Mouse (Mus musculus) liver, embryonic 12.5 days (tissue): ENCODE measurements around the gene Mdfi. TPM values are rescaled to one million over a fixed set of nuclear protein-coding genes. Genes with fewer than 3 reads are reported as not detected.

ENCODE experiments used
- ATAC-seq: fragments of 200-750 bp; cut with Nextera tagmentation; 2 replicates; pipeline ENCODE4 v1.8.0; 2017; ENCODE audit warnings: moderate number of reproducible peaks, mild to moderate bottlenecking, moderate library complexity
- H3K27ac ChIP-seq: fragments of 300-500 bp; sonication (generic); 2 replicates; pipeline ENCODE4 v1.5.1; 2016; ENCODE audit warnings: mild to moderate bottlenecking
- H3K27me3 ChIP-seq: fragments of 300-500 bp; sonication (generic); replicated peaks from 2 replicates; pipeline ENCODE4 v1.6.1; 2016; ENCODE audit warnings: mild to moderate bottlenecking, moderate library complexity
- H3K36me3 ChIP-seq: fragments of 300-500 bp; sonication (generic); 2 replicates; pipeline ENCODE4 v1.6.1; 2016; ENCODE audit warnings: mild to moderate bottlenecking, moderate library complexity
- H3K4me1 ChIP-seq: fragments of 300-500 bp; sonication (generic); 2 replicates; pipeline ENCODE4 v1.6.1; 2016
- H3K4me2 ChIP-seq: fragments of 300-500 bp; sonication (generic); 2 replicates; pipeline ENCODE4 v1.6.1; 2016; ENCODE audit warnings: mild to moderate bottlenecking, moderate library complexity
- H3K4me3 ChIP-seq: fragments of 300-500 bp; sonication (generic); 2 replicates; pipeline ENCODE4 v1.5.1; 2016; ENCODE audit warnings: mild to moderate bottlenecking, moderate library complexity
- H3K9ac ChIP-seq: fragments of 300-500 bp; sonication (generic); 2 replicates; pipeline ENCODE4 v1.6.1; 2016; ENCODE audit warnings: mild to moderate bottlenecking, moderate library complexity
- H3K9me3 ChIP-seq: fragments of 300-500 bp; sonication (generic); replicated peaks from 2 replicates; pipeline ENCODE4 v1.6.1; 2016; ENCODE audit warnings: mild to moderate bottlenecking, moderate library complexity
- WGBS: fragments of 180-500 bp; shearing (Covaris S2); methylation state at CpG from one replicate; pipeline ENCODE4 v1.1.7; 2016; ENCODE audit not compliant: insufficient replicate concordance; 5-methylcytosine and 5-hydroxymethylcytosine counted together
- polyA plus RNA-seq: library from polyadenylated mRNA; unstranded; fragments of >200 nt; fragmentation: Nextera tagmentation; extraction: Ambion mirVana; gene quantifications from 2 replicates; pipeline ENCODE4 v1.2.1, GENCODE M21; 2016

Mdfi gene
- polyA plus RNA-seq, 1 experiment from 2014 or later = 3.5 TPM

- H3K4me3 ChIP-seq = no peak overlapping the region
- no peaks in the 10 kb centered on the region for H3K9me3 ChIP-seq
- no peak overlapping the region for H3K4me2 ChIP-seq
- peaks cover 9% of the 10 kb centered on the region for H3K27me3 ChIP-seq
- no peak overlapping the region for H3K27ac ChIP-seq
- no peak overlapping the region for H3K9ac ChIP-seq
- H3K4me1 ChIP-seq = peaks cover 10% of the 10 kb centered on the region; the same call in 1 of the 2 replicates
- WGBS = 77% methylated on average over 3 of the region's 3 CpGs
- ATAC-seq = no peak
- H3K36me3 ChIP-seq = no peaks in the 10 kb centered on the region
Measured at GRCm38 (mm10) chr17:47843465-47843864, 9.0 kb upstream of the Mdfi start.

- H3K9me3 ChIP-seq = no peaks in the 10 kb centered on the region
- no peak overlapping the region for H3K9ac ChIP-seq
- no peak overlapping the region for H3K27ac ChIP-seq
- 35% methylated on average over 19 of the region's 19 CpGs for WGBS
- H3K4me3 ChIP-seq = no peak overlapping the region
- ATAC-seq = no peak
- no peak overlapping the region for H3K4me2 ChIP-seq
- no peaks in the 10 kb centered on the region for H3K36me3 ChIP-seq
- peaks cover 9% of the 10 kb centered on the region for H3K27me3 ChIP-seq
- H3K4me1 ChIP-seq = peaks cover 10% of the 10 kb centered on the region; the same call in 1 of the 2 replicates
Measured at GRCm38 (mm10) chr17:47841931-47842623, 7.6 kb upstream of the Mdfi start.

- WGBS = 77% methylated on average over 8 of the region's 8 CpGs
- no peak overlapping the region for H3K4me2 ChIP-seq
- H3K27me3 ChIP-seq = peaks cover 12% of the 10 kb centered on the region
- H3K9ac ChIP-seq = no peak overlapping the region
- no peak overlapping the region for H3K27ac ChIP-seq
- ATAC-seq = no peak
- no peaks in the 10 kb centered on the region for H3K9me3 ChIP-seq
- H3K4me3 ChIP-seq = no peak overlapping the region
- peaks cover 10% of the 10 kb centered on the region; the same call in 1 of the 2 replicates for H3K4me1 ChIP-seq
- H3K36me3 ChIP-seq = no peaks in the 10 kb centered on the region
Measured at GRCm38 (mm10) chr17:47841521-47841920, 7.0 kb upstream of the Mdfi start.

GRCm38 (mm10) chr17:47837808-47838207 is 3.3 kb upstream of the Mdfi start:
- H3K9me3 ChIP-seq = no peaks in the 10 kb centered on the region
- no peak overlapping the region for H3K4me2 ChIP-seq
- H3K27ac ChIP-seq = no peak overlapping the region
- peaks cover 26% of the 10 kb centered on the region for H3K4me1 ChIP-seq
- ATAC-seq = no peak
- H3K4me3 ChIP-seq = no peak overlapping the region
- no peak overlapping the region for H3K9ac ChIP-seq
- WGBS = 26% methylated on average over 6 of the region's 6 CpGs
- H3K27me3 ChIP-seq = peaks cover 50% of the 10 kb centered on the region
- H3K36me3 ChIP-seq = no peaks in the 10 kb centered on the region

- 3% methylated on average over 45 of the region's 45 CpGs for WGBS
- no peak for ATAC-seq
- peak overlapping the region; percentile 10; the same call in 1 of the 2 replicates for H3K9ac ChIP-seq
- peaks cover 34% of the 10 kb centered on the region for H3K4me1 ChIP-seq
- no peaks in the 10 kb centered on the region for H3K36me3 ChIP-seq
- no peaks in the 10 kb centered on the region for H3K9me3 ChIP-seq
- H3K4me2 ChIP-seq = peak overlapping the region; percentile 69
- peaks cover 61% of the 10 kb centered on the region for H3K27me3 ChIP-seq
- peak overlapping the region; percentile 60 for H3K4me3 ChIP-seq
- no peak overlapping the region for H3K27ac ChIP-seq
Measured at GRCm38 (mm10) chr17:47833628-47834481, 636 bp downstream of the Mdfi start.

GRCm38 (mm10) chr17:47833029-47833627 is 1.4 kb downstream of the Mdfi start:
- peaks cover 61% of the 10 kb centered on the region for H3K27me3 ChIP-seq
- peak overlapping the region; percentile 36 for H3K9ac ChIP-seq
- no peaks in the 10 kb centered on the region for H3K9me3 ChIP-seq
- peaks cover 34% of the 10 kb centered on the region for H3K4me1 ChIP-seq
- peak overlapping the region; percentile 60 for H3K4me3 ChIP-seq
- no peaks in the 10 kb centered on the region for H3K36me3 ChIP-seq
- WGBS = 2% methylated on average over 42 of the region's 45 CpGs
- H3K4me2 ChIP-seq = peak overlapping the region; percentile 69
- 0 out of 2 replicates have a peak, but pooled peaks have one; percentile 36 for ATAC-seq
- peak overlapping the region; percentile 39; the same call in 1 of the 2 replicates for H3K27ac ChIP-seq

- H3K27ac ChIP-seq = peak overlapping the region; percentile 39; the same call in 1 of the 2 replicates
Measured at GRCm38 (mm10) chr17:47832501-47833028, 1.9 kb downstream of the Mdfi start.

GRCm38 (mm10) chr17:47831772-47832171 is 2.7 kb downstream of the Mdfi start:
- H3K4me3 ChIP-seq = peak overlapping the region; percentile 60
- H3K4me2 ChIP-seq = peak overlapping the region; percentile 69
- H3K9ac ChIP-seq = no peak overlapping the region
- H3K4me1 ChIP-seq = peaks cover 34% of the 10 kb centered on the region
- no peak overlapping the region for H3K27ac ChIP-seq
- H3K27me3 ChIP-seq = peaks cover 60% of the 10 kb centered on the region
- peaks cover 7% of the 10 kb centered on the region; the same call in 1 of the 2 replicates for H3K36me3 ChIP-seq
- 47% methylated on average over 5 of the region's 5 CpGs for WGBS
- no peaks in the 10 kb centered on the region for H3K9me3 ChIP-seq
- ATAC-seq = no peak

More at GRCm38 (mm10) chr17:47832501-47833028, 1.9 kb downstream of the Mdfi start:
- Histone ChIP-seq H3K4me1 (peaks cover 34% of the 10 kb centered on the region), H3K27me3 (peaks cover 61% of the 10 kb centered on the region), H3K4me2 (peak overlapping the region; percentile 69), H3K9me3 (no peaks in the 10 kb centered on the region), H3K4me3 (peak overlapping the region; percentile 60), H3K9ac (peak overlapping the region; percentile 36), H3K36me3 (no peaks in the 10 kb centered on the region)
- ATAC-seq = peak; percentile 45; the same call in 1 of the 2 replicates
- 9% methylated on average over 15 of the region's 17 CpGs for WGBS

GRCm38 (mm10) chr17:47831161-47831560 is 3.3 kb downstream of the Mdfi start:
- Histone ChIP-seq H3K27ac (no peak overlapping the region), H3K9me3 (no peaks in the 10 kb centered on the region), H3K9ac (no peak overlapping the region), H3K4me1 (peaks cover 34% of the 10 kb centered on the region), H3K27me3 (peaks cover 54% of the 10 kb centered on the region), H3K4me3 (no peak overlapping the region), H3K36me3 (peaks cover 8% of the 10 kb centered on the region; the same call in 1 of the 2 replicates), H3K4me2 (peak overlapping the region; percentile 69)
- 38% methylated on average over 9 of the region's 9 CpGs for WGBS
- no peak for ATAC-seq

GRCm38 (mm10) chr17:47821339-47821738 is 13.2 kb downstream of the Mdfi start:
- WGBS = 67% methylated on average over 8 of the region's 8 CpGs
- ATAC-seq = no peak
- Histone ChIP-seq H3K27ac (no peak overlapping the region), H3K4me1 (no peaks in the 10 kb centered on the region), H3K27me3 (no peaks in the 10 kb centered on the region), H3K4me2 (no peak overlapping the region), H3K9ac (no peak overlapping the region), H3K9me3 (no peaks in the 10 kb centered on the region), H3K4me3 (no peak overlapping the region), H3K36me3 (peaks cover 17% of the 10 kb centered on the region)

- no peak overlapping the region for H3K9ac ChIP-seq
- H3K36me3 ChIP-seq = peaks cover 14% of the 10 kb centered on the region; the same call in 1 of the 2 replicates
- no peak overlapping the region for H3K27ac ChIP-seq
- 0 out of 2 replicates have a peak, but pooled peaks cover 8% of the 10 kb centered on the region for H3K4me1 ChIP-seq
- no peak for ATAC-seq
- no peak overlapping the region for H3K4me3 ChIP-seq
- H3K27me3 ChIP-seq = no peaks in the 10 kb centered on the region
- no peak overlapping the region for H3K4me2 ChIP-seq
- H3K9me3 ChIP-seq = no peaks in the 10 kb centered on the region
- 69% methylated on average over 13 of the region's 13 CpGs for WGBS
Measured at GRCm38 (mm10) chr17:47818038-47818725, 16.3 kb downstream of the Mdfi start.
